Mouse (Mus musculus) layer of hippocampus, adult 8-10 months (tissue): ENCODE results near the gene Trim16. TPM values are rescaled to one million over a fixed set of nuclear protein-coding genes. Genes with fewer than 3 reads are reported as not detected.

Source experiments
- DNase-seq, 2 experiments: peaks; one replicate each; pipeline ENCODE4 v3.0.0; 2022; ENCODE audit warnings: low spot score in 2 of 2
- total RNA-seq, 4 experiments: library from RNA; stranded (reverse); gene quantifications; 2 replicates each; pipeline ENCODE4 v1.2.4; 2022

The Trim16 gene
- total RNA-seq, 4 experiments from 2014 or later, result 1.5 to 2.6 (median 1.8) TPM

DNA sequence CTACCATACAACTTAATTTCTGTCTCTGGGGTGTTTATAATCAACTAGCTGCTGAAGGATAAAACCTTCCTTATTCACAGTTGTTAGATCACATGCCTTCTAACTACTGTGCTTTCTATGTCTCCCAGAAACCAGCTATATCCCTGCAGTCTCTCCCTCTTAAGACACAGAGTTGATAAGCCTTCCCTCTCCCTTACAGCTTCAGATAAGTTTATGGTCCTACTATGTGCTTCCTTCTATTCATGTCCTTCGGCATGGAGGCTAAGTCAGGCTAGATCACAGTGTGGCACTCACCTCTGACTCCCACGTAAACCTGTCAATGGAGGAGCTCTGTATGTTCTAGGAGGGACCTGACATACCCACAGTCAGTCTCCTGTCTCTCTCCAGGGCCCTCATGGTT, 10.4 kb downstream of the Trim16 start:
- no peak for DNase-seq

DNA sequence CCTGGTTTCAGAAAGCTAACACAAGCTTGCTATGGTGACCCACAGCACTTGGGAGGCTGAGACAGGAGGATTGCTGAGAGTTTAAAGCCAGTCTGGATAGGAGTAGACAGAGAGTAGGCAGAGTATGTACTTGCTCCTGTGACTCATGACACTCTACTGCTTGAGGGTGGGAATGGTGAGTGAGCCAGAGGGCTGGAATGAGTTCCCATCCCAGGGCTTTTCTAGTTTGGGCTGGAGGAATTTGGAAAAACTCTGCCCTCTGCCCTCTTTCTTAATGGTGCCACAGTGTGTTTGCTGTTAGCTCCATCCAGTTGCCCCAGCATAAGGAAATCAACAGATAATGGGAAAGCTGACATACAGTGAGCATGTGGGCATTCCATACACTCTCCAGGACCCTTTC, 11.9 kb downstream of the Trim16 start:
- no peak for DNase-seq

DNA sequence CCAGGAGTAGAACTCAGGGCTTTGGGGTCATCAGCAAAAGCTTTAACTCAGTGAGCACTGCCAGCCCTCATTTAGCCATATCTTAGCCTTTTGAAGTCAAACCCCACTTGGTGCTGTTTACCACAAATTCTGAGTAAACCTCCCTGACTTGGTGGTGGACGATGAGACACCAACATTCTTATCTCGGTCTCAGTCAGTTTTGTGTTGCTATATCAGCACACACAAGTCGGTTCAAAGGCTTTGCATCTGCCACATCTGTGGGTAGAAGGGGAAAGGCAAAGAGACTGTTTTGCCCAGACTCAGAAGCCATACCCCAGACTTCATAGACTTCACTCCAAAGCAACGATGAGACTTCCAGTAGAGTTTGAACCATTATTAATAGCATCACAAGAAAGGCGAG, 24.5 kb downstream of the Trim16 start:
- no peak for DNase-seq

DNA sequence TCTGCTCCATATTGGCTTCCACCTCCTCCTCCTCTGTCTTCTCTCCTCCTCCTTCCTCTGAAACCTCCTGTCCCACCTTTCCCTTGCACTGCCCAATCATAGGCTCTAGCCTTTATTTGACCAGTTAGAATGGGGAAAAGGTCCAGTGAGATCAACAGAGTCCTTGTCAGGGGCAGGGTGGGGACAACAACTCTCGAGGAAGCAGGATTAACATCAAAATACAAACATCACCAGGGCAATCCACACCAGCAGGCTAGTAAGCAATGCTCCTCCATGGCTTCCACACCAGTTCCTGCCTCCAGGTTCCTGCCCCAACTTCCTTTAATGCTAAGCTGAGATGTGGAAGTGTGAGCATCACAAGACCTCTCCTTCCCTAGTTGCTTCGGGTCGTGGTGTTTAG, 25.7 kb downstream of the Trim16 start:
- DNase-seq, result no peak

DNA sequence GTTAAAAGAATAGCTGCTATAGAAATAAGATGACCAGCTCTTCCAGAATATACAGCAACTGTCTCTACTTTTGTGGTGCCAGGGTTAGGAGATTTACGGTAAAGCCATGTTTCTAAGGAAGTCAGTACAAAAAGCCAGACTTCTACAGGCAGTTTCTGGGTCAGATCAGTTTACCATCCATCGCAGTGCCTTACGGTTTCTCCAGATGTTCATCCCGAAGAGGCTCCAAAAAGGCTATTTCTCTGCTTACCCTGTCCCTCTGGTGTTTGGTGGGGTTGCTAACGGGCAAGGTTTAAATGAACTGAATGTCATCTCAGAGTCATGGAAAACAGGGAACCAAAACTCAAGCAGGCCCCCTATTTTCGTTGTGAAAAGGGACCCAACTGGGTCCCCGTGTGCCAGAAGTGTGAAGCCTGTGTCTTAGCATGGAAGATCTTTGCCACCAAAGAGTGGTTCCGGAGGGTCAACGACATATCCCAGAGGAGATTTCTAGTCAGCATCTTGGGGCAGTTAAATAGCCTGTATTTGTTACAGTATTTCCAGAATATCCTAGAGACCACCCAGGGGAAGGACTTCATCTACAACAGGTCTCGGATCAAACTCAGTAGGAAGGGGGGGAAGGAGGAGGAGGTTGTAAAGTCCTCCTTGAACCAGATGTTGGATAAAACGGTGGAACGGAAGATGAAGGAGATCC, 27.1 kb downstream of the Trim16 start, which contains the start of gene Fbxw10:
Gene Fbxw10 (plus strand): TSS at position 109 of the 694 bp plus-strand sequence.
- DNase-seq, result peak in 1 of 2 experiments; percentile 6

DNA sequence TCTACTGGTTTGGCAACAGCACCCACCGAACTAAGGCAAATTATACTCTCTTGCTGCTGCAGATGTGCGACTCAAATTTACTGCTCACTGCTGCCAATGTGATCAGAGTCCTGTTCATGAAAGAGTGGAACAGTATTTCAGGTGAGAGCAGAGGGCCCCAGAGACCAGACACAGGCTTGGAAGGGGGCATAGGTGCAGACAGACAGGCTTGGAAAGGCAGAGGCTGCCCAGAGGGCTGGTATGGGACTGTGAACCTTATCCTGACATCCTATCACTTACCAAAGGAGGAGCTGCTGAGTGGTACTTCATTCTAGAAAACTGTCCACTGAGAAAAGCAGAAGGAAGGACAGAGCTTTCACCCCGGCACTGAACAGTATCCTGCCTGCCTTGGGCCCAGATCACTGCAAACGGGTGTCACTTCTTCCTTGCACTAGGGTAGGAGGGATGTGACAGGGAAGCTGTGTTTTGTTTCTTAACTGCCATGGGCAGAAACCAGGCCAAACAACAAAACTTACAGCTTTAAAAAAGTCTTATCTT, 27.7 kb downstream of the Trim16 start:
- DNase-seq, result no peak

DNA sequence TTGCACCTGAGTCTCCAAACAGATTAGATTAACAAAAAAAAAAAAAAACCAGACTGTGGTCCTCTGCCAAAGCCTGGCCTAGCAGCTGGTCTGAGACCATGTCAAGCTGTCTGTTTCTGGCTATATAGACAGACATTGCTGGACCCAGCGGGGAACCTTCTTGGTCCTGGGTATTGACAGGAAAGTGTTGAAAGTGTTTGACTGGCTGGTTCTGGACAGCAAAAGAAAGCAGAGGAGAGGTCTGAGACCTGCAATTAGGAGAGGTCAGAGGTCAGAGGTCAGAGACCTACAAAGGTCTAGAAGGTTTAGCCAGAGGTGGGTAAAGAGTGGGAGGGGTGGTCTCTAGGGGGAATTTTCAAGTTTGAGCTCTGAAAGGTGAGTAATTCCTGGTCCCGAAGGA, 28.3 kb downstream of the Trim16 start:
- no peak for DNase-seq

DNA sequence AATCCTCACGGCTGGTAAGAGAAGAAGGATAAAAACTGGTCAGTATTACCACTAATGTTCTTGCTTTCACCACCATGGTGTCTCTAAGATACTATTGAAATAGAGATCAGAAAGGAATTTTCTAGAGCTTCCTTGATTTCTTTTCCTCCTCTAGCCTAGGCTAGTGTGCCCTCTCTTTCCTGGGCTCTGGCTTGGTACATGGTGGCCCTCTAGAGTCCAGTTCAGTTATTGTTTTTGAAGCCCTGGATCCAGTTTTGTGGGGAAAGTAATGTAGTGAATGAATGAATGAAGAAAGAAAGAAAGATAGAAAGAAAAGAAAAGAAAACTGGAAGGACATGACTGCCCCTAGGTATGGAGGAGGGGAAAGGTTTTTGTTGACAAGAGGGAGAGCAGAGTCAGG, 31.2 kb downstream of the Trim16 start:
- DNase-seq, result peak in 1 of 2 experiments; percentile 10

DNA sequence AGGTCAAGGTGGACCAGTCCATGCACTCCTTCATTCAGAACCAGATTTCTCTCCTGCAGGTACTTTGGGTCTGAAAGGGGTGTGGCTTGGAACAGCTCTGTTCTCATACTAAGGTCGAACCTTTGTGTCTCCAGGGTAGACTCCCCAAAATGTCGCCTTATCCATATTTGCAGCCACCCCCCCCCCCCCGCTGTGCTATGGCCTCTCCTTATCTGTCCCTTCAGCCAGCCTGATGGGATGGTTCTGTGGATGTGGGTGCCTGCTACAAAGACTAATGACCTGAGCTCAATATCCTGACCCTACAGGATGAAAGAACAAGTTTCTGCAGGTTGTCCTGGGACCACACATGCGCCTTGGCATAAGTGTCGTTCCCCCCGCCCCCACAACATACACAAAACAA, 33.3 kb downstream of the Trim16 start:
- no peak for DNase-seq

DNA sequence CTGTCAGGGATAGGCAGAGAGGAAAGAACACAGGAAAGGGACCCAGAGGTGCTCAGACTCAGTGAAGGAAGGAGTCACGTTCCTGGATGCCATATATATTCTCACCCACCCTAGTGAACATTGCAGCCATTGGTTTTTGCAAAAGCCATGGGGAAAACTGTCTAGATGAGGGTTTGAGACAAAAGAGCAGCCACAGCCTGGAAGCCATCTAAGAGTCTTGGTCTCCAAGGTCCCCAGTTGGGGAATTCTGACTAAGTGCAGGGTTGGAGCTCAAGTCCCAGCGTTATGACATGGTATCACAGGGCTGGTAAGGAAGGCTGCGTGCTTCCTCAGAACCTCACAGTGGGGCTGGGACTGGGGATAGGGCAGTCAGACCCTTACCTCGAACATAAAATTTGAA, 45.5 kb downstream of the Trim16 start:
- no peak for DNase-seq

DNA sequence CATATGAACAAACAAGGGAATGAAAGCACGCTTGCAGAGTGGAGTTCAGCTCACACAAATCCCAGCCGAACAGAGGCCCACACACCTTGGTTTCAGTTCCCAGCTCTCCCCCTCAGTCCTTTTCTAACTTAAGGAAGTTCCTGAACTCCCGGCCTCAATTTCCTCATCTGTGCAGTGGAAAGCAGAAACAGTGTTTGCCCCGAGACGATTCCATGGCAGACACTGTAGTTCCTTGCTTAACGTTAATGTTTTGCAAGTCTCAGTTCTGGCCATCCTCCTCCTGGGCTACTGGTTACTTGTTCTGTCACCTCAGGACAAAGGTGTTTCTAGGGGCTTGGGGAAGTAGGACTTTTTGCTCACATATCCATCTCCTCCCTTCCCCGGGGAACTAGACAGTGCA, 46.7 kb downstream of the Trim16 start:
- DNase-seq, result no peak

DNA sequence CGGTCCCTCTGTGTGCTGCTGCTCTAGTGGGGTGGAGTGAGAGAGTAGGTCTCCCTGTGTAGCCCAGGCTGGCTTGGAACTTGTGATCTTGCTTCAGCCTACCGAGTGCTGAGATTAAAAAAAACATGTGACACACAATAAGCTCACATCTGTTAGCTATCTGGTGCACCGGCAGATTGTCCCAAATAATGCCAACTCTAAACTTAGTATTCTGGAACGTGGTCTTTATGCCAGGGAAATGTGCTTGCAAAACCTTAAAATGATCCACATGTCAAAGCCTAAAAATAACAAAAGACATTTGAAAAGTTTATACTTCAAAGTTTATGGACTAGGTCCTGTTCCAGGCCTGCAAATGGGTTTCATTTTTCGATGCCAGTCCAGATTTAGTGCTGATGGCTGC, 49.2 kb downstream of the Trim16 start:
- DNase-seq, result peak in 1 of 2 experiments; percentile 33

DNA sequence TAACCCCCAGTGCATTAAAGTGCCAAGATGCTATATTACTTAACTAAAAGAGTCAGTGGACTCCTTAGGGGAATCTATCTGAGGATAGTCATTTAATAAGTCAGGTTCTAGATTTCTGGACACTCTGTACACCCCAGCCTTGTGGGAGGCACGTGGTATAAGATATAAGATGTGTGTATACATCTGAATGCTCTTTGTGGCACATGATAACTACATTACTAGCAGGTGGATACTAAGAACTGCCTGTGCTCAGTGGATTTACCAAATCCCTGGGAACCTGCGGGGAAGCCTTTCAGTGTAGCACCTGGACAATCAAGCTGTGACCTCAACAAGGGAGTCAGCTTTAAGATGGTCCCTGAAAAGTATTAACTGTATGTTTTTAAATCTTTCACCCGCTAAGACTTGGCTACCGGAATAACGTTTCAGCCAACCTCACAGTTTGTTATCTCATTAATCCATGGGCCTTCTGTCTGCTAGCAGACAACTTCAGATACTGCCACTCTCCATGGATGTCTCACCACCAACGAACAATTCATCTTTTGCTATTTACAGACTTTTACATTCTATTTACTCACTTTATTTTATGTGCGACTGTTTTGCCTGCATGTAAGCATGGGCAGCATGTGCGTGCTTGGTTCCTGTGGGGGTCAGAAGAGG, 49.8 kb downstream of the Trim16 start:
- no peak for DNase-seq

DNA sequence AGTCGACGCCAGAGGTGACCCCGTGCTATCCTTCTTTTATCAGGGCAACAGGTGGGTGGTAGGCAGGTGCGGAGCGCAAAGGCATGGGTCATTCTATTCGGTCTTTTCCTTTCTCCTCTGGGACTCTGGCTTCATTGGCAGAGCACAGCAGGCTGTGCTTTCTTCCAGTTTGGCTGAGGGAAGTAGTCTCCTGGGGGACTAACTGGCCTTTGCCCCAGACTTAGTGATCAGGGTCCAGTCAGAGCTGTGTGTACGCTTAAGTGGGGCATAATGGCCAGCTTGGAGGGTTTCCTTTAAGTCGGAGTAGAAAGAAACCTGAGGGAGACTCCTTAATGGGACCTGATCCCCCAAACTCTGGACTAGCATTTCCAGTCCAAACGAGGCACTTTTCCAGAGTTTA, 53.4 kb downstream of the Trim16 start:
- DNase-seq, result no peak

DNA sequence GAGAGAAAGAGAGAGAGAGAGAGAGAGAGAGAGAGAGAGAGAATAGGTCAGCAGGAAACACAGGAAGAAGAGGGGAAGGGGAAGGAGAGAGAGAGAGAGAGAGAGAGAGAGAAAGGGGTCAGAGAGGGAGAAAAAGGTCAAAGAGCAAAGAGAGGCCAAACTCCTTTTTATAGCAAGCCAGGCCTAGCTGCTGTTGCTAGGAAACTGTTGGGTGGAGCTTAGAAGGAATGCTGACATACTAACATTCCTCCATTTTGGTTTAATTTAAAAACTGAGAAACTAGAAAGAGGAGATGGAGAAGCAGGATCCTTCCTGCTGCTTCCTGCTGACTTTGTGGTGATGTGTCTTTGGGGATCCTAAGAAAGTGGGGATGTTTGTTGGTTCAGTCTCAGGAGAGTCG, 55.7 kb downstream of the Trim16 start:
- no peak for DNase-seq

DNA sequence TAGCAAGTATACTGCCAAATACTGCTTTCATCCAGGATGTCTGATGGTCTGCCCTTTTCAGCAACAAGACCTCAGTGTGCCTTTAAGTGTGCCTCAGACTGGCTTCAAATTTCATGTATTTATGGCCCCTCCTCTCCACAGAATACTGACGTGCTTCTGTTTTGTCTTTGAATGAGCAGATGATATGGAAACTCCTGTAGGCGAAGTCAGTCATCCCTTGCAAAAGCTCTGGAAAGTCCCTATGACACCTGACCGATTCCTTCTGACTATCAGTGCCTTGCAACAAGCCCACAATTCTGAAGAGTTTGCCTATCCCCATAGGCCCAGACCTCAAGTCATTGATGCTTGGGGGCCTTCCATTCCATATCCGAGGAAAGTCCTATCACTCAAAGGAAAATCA, 56.4 kb downstream of the Trim16 start:
- DNase-seq, result no peak

DNA sequence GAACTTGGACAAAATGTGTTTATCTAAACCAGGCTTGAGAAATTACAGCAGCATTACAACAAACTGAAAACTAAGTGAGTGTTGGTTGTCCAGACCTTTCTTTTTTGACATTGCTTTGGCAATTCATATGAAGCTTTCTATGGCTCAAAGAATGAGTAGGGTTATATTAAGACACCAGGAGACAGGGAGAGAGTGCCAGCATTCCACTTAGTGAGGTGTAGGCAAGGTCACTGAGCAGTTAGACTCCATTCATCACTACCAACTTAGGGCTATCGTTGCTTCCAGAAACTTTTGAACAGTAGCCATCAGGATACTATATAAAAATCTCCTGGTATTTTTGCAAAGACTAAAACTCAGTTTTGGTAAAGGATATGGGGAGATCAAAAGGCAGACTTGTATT, 57.4 kb downstream of the Trim16 start:
- no peak for DNase-seq

DNA sequence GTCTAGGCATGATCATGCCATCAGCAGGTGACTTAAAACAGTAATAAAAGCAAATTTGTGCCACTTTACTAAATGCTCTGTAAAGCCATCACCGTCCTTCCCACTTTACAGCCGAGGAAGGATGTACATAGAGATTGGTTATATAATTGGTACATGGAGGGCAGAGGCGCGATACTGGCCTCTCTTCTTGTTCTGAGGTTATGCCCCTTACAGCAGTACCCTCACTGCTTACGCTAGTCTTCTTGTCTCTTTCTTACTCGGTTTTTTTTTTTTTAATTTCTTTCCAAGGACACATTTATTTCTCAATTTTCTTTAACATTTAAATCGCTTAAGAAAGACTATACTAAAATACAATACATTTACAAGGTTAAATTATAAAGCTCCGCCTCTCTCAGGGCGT, 58.7 kb downstream of the Trim16 start:
- no peak for DNase-seq

DNA sequence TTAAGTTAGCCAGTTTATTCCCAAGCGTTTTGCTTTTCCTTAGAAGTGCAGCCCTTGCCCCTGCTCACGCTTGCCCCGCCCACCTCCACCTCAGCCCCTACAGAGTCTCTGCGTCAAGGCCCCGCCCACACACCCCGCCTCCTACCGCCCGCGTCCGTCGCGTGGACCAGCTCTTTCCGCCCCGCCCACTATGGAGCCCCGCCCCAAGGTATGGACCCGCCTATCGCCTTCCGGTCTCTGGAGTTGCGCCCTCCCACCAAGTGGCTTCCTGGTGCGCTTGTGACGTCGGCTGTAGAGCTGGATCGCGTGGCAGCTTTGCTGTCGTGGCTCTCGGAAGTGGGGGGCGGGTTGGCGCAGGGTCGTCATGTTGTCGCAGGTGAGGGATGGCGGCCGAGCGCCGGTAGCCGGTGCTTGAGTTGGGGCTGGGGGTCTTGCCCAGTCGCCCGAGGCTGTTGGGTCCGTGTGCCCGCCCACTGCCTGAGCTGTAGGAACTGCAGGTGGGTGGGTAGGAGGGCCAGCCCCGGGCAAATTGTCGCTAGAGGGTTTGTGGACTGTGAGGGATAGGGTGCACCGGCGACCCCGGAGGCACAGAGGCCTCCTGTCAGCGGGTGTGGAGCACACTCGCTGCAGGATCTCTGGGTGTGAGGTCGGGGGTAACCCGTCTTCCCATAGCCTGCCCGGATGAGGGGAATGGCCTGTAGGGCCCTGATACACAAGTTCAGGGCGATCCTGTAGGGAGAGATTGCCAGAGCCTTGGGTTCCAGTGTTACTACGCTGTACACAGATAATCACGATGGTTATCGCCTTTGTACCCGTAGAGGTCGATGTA, 59.4 kb downstream of the Trim16 start, which contains the start of gene Tvp23b:
Gene Tvp23b (plus strand): TSS at position 236 of the 829 bp plus-strand sequence.
- peak; percentile 96 to 97 for DNase-seq

DNA sequence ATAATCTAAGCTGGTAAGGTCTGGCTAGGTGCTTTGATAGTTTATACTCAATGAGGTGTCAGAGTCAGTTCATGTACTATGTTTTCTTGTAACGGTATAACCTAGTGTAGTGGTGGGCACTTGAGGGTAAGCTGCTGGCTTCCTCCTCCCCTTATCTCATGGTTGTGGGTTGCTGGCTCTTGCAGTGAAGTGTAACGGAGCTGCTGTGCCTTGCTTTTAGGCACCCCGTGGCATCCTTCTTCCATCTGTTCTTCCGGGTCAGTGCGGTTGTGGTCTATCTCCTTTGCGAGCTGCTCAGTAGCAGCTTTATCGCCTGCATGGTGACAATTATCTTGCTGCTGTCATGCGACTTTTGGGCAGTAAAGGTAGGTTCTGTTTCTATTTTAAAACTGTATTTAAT, 63.4 kb downstream of the Trim16 start:
- DNase-seq, result no peak

DNA sequence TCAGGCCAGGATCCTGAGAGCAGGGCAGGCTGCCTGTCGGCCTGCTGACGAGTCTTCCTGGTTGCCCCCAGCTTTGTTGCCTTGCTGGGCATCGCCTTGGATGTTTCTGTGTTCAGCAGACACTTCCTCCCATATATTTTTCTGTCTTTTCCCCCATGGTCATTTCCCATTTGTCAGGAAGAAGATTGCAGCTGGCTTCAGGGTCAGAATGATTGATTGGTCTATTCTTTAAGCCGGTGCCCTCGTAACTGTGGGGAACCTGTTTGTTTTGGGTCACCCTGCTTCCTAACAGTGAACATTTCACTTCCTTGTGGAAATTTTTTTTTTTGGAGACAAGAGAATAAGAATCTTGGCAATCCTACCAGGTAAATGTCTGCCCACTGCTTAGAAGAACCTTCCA, 65.3 kb downstream of the Trim16 start:
- DNase-seq, result no peak

DNA sequence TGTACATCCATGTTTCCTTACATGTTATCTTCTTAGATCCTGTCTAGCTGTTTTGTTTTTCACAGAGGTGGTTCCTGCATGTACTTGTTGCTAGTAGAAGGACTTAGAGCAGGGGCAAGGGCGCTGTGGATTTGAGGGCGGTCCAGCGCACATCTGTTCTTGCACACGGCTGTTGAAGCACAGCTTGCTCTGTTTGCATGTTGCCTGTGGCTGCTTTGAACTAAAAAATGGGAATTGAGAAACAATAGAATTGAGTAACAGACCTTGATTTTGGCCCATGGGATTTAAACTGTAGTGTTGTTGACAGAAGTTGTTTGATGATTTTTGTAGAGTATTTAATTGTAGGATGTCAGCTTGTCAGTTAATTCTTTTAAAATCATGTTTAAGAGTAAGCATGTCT, 70.8 kb downstream of the Trim16 start:
- no peak for DNase-seq
